Mouse (Mus musculus) hindbrain, embryonic 15.5 days (tissue): ENCODE results near the gene Rgs8. TPM values are rescaled to one million over a fixed set of nuclear protein-coding genes. Genes with fewer than 3 reads are reported as not detected.

Experiments used
- ATAC-seq: fragments of 200-750 bp; cut with Nextera tagmentation; 2 replicates; pipeline ENCODE4 v1.8.0; 2017; ENCODE audit warnings: low read depth, moderate number of reproducible peaks, moderate TSS enrichment; ENCODE audit not compliant: low FRiP score
- H3K27ac ChIP-seq: fragments of 300-500 bp; sonication (generic); replicated peaks from 2 replicates; pipeline ENCODE4 v1.5.1; 2015; ENCODE audit warnings: mild to moderate bottlenecking, inconsistent platforms
- H3K27me3 ChIP-seq: fragments of 300-500 bp; sonication (generic); 2 replicates; pipeline ENCODE4 v1.6.1; 2015; ENCODE audit warnings: control low read depth, inconsistent platforms
- H3K36me3 ChIP-seq: fragments of 300-500 bp; sonication (generic); 2 replicates; pipeline ENCODE4 v1.6.1; 2015; ENCODE audit warnings: control low read depth, inconsistent platforms
- H3K4me1 ChIP-seq: fragments of 300-500 bp; sonication (generic); replicated peaks from 2 replicates; pipeline ENCODE4 v1.6.1; 2015; ENCODE audit warnings: control low read depth, inconsistent platforms
- H3K4me2 ChIP-seq: fragments of 300-500 bp; sonication (generic); 2 replicates; pipeline ENCODE4 v1.6.1; 2015; ENCODE audit warnings: moderate library complexity, mild to moderate bottlenecking, inconsistent platforms
- H3K4me3 ChIP-seq: fragments of 300-500 bp; sonication (generic); 2 replicates; pipeline ENCODE4 v1.5.1; 2015; ENCODE audit warnings: mild to moderate bottlenecking, inconsistent platforms
- H3K9ac ChIP-seq: fragments of 300-500 bp; sonication (generic); 2 replicates; pipeline ENCODE4 v1.6.1; 2015; ENCODE audit warnings: inconsistent platforms
- H3K9me3 ChIP-seq: fragments of 300-500 bp; sonication (generic); 2 replicates; pipeline ENCODE4 v1.6.1; 2016; ENCODE audit warnings: control low read depth, inconsistent platforms
- WGBS: fragments of 180-500 bp; shearing (Covaris S2); methylation state at CpG from one replicate; pipeline ENCODE4 v1.1.7; 2015; 5-methylcytosine and 5-hydroxymethylcytosine counted together
- polyA plus RNA-seq: library from polyadenylated mRNA; unstranded; fragments of >200 nt; fragmentation: Nextera tagmentation; extraction: Ambion mirVana; gene quantifications from 2 replicates; pipeline ENCODE4 v1.2.1, GENCODE M21; 2015

Gene Rgs8
- polyA plus RNA-seq, 1 experiment from 2014 or later: 21.6 TPM

DNA sequence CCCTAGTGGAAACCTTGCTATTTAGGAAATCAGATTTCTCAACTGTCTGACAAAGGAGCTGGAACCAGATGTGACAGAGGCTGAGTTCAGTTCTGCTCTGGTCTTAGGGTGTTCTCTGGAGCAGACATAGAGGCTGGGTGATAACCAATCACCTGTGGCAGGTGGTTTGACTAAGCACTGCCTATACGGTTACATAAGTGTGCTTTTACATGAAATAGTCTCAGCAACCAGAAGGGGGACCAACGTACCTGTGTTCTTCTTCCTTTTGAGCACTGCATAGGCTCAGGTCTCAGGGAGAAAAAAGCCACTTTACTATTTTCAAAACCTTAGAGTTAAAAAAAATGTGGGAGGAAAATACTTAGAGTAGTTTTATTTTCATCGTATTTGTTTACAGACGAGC is 22.8 kb downstream of the Rgs8 start:
- H3K4me2 ChIP-seq: no peak overlapping the region

DNA sequence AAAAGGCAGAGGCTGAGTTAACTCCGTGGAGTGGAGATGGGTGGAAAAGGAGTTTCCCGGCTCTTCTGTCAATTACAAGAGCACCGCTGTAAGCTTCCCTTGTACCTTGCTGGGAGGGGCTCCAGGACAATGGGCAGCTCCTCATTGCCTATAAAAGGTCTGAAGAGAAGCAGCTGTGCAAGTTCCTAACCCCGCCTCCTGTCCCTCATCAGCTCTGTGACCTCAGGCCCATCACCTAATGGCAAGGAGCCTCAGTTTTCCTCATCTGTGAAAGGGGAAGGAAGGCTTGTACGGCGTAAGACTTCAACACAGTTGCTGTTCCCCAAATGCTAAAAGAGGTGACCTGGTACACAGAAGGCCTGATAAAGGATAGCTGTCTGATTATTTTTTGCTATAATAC is 24.8 kb downstream of the Rgs8 start:
- H3K4me3 ChIP-seq: no peak overlapping the region
- no peak overlapping the region for H3K9ac ChIP-seq
- H3K27ac ChIP-seq: no peak overlapping the region
- no peaks in the 10 kb centered on the region for H3K9me3 ChIP-seq
- 66% methylated on average over 6 of the region's 6 CpGs for WGBS
- H3K36me3 ChIP-seq: no peaks in the 10 kb centered on the region
- no peak for ATAC-seq
- H3K27me3 ChIP-seq: no peaks in the 10 kb centered on the region
- H3K4me2 ChIP-seq: no peak overlapping the region
- peaks cover 18% of the 10 kb centered on the region for H3K4me1 ChIP-seq

More for the DNA sequence above, 22.8 kb downstream of the Rgs8 start:
- H3K27ac ChIP-seq: no peak overlapping the region
- no peak overlapping the region for H3K9ac ChIP-seq
- WGBS: 71% methylated on average over 4 of the region's 4 CpGs
- H3K9me3 ChIP-seq: no peaks in the 10 kb centered on the region
- no peaks in the 10 kb centered on the region for H3K27me3 ChIP-seq
- no peaks in the 10 kb centered on the region for H3K36me3 ChIP-seq
- H3K4me1 ChIP-seq: peaks cover 20% of the 10 kb centered on the region
- no peak overlapping the region for H3K4me3 ChIP-seq
- no peak for ATAC-seq

DNA sequence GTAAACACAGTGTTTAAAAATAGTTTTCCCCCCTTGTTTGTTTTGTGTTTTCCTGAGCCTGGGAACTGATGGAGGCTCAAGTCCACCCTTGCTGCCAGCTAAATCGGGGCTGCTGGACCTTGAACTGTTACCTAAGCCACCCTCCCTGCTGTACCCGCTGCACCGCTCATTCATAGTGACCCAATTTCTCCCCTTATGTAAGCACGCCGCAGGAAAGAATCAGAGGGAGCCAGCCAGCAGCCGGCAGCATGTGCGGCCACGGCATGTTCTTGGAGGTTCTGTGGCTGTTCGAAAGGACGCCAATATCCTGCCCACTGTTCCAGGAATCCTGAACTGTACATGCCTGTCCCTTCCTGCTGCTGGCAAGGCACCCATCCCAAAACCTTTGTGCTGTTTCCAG is 26.3 kb downstream of the Rgs8 start:
- H3K27me3 ChIP-seq: no peaks in the 10 kb centered on the region
- no peak overlapping the region for H3K4me3 ChIP-seq
- no peaks in the 10 kb centered on the region for H3K9me3 ChIP-seq
- 32% methylated on average over 10 of the region's 10 CpGs for WGBS
- ATAC-seq: no peak; the same call in 1 of the 2 replicates
- H3K27ac ChIP-seq: peak overlapping the region; percentile 12; the same call in 1 of the 2 replicates
- H3K9ac ChIP-seq: no peak overlapping the region
- peak overlapping the region; percentile 18; the same call in 1 of the 2 replicates for H3K4me2 ChIP-seq
- H3K36me3 ChIP-seq: no peaks in the 10 kb centered on the region
- H3K4me1 ChIP-seq: peaks cover 18% of the 10 kb centered on the region

DNA sequence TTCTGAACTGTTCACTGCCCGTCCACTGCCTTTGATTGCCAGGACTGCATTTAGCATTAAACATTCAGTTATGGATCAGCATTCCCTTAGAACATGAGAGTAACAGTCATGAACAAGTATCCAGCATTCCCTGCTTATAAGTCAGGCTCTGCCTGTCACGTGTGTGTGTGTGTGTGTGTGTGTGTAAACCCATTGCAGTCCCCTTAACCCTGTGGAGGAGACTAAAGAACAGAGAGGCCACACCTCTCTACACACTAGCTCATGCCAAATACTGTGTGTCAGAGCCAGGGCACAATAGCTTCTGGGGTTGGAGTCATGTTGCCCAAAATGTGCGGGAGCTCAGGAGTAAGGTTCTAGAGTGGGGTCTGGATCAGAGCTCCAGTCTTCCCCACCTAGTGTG is 26.8 kb downstream of the Rgs8 start:
- Histone ChIP-seq H3K4me1 (peaks cover 18% of the 10 kb centered on the region), H3K36me3 (no peaks in the 10 kb centered on the region), H3K4me2 (no peak overlapping the region), H3K9ac (no peak overlapping the region), H3K27ac (0 out of 2 replicates have a peak overlapping the region, but pooled peaks have one; percentile 12), H3K27me3 (no peaks in the 10 kb centered on the region), H3K9me3 (no peaks in the 10 kb centered on the region), H3K4me3 (no peak overlapping the region)
- WGBS: 44% methylated on average over 3 of the region's 3 CpGs
- ATAC-seq: no peak; the same call in 1 of the 2 replicates

DNA sequence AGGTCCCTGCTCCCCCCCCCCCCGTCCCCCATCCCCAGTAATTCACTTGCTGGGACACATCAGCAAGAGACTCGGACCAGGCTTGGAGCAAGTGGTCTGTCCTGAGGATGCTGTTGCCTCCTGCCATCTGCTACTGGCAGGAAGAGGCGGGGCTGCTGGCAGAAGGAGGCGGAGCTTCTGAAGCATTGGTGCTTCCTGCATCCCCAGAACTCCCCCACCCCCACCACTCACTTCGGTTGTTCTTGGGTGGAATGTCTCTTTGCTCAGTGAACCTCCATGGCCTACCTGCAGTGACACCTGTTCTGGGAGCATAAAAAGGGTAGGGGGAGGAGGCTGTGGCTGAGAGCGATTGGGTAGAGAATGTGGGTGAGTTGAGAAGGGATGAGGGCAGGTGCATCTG is 27.5 kb downstream of the Rgs8 start:
- H3K27ac ChIP-seq: no peak overlapping the region
- peak; percentile 39; the same call in 1 of the 2 replicates for ATAC-seq
- WGBS: 75% methylated on average over 6 of the region's 6 CpGs
- no peak overlapping the region for H3K4me2 ChIP-seq
- no peak overlapping the region for H3K4me3 ChIP-seq
- no peaks in the 10 kb centered on the region for H3K27me3 ChIP-seq
- no peaks in the 10 kb centered on the region for H3K9me3 ChIP-seq
- no peaks in the 10 kb centered on the region for H3K36me3 ChIP-seq
- no peak overlapping the region for H3K9ac ChIP-seq
- H3K4me1 ChIP-seq: peaks cover 18% of the 10 kb centered on the region

DNA sequence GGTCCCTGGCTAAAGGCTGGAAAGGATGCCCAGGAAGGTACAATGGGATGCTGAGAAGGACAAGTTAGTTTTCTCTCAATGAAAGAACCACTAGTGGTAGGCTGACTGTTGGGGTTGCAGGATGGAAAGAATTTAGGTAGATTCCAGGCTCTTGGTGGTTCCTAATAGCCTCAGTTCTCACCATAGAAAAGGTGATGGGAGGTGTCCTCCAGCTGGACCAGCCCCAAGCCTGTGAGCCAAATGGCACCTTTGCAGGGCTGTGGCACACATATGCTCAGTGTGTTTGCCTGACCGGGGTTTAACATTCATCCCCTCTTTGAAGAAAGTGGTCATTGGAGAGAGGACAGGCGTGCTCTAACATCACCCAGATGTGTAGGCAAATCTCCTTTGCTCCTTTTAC is 28.2 kb downstream of the Rgs8 start:
- no peak overlapping the region for H3K9ac ChIP-seq
- H3K27ac ChIP-seq: no peak overlapping the region
- peaks cover 18% of the 10 kb centered on the region for H3K4me1 ChIP-seq
- no peaks in the 10 kb centered on the region for H3K36me3 ChIP-seq
- no peak overlapping the region for H3K4me3 ChIP-seq
- 94% methylated on average over 2 of the region's 2 CpGs for WGBS
- ATAC-seq: no peak
- no peak overlapping the region for H3K4me2 ChIP-seq
- H3K9me3 ChIP-seq: no peaks in the 10 kb centered on the region
- no peaks in the 10 kb centered on the region for H3K27me3 ChIP-seq

DNA sequence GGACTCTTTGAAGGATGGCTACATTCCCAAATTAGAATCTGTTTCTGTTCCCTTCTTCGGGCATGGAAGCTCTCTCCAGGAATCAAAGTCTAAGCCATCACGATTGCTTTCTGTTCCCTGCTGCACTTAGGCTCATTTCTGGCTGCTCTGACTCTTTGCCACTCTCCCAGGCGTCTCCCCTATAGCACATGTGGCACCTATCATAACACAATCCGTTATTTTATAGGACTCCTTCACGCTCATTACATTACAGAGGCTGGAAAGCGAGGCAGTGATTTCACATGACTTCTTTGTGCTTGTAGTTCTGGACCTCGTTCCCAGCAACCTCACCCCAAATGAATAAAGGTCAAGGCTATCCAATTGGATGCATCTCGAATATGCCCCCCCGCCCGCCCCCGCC is 30.4 kb downstream of the Rgs8 start:
- Histone ChIP-seq H3K4me1 (peaks cover 18% of the 10 kb centered on the region), H3K9me3 (no peaks in the 10 kb centered on the region), H3K27me3 (no peaks in the 10 kb centered on the region), H3K4me3 (no peak overlapping the region), H3K27ac (no peak overlapping the region), H3K36me3 (no peaks in the 10 kb centered on the region), H3K9ac (no peak overlapping the region), H3K4me2 (no peak overlapping the region)
- ATAC-seq: no peak
- 59% methylated on average over 11 of the region's 11 CpGs for WGBS

DNA sequence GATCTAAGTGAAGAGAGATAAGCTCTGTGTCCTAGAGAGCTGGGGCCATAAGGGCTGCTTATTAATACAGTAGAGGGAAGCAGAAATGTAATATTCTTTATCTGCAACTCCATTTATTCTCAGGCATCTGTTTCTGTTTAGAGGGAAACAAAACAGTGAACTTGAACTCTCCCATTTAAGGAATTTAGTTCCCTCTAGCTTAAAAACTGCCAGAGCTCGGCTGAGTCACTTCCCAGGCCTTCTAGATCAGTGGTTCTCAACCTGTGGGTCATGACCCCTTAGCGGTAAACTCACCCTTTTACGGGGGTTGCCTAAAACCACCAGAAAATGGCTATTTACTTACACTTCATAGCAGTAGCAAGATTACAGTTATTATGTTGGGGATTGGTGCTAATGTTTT is 32.8 kb downstream of the Rgs8 start:
- H3K9ac ChIP-seq: no peak overlapping the region
- H3K27me3 ChIP-seq: no peaks in the 10 kb centered on the region
- H3K36me3 ChIP-seq: no peaks in the 10 kb centered on the region
- H3K4me2 ChIP-seq: no peak overlapping the region
- 68% methylated on average over 3 of the region's 3 CpGs for WGBS
- H3K9me3 ChIP-seq: no peaks in the 10 kb centered on the region
- no peak overlapping the region for H3K27ac ChIP-seq
- H3K4me1 ChIP-seq: no peaks in the 10 kb centered on the region
- no peak overlapping the region for H3K4me3 ChIP-seq
- no peak for ATAC-seq

DNA sequence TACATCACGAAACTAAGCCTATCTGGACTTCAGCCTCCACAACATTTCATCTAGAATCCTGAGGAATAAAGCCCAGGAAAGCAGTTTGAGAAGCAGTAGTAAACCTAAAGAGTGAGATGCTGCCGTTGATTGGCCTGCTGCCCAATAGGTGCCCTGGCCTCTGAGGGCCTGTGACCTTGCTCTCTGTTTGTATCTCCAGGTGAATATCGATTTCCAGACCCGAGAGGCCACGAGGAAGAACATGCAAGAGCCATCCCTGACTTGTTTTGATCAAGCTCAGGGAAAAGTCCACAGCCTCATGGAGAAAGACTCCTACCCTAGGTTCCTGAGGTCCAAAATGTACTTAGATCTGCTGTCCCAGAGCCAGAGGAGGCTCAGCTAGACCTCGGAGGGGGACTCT is 39.7 kb downstream of the Rgs8 start:
- Histone ChIP-seq H3K27me3 (no peaks in the 10 kb centered on the region), H3K4me3 (no peak overlapping the region), H3K9me3 (no peaks in the 10 kb centered on the region), H3K36me3 (peaks cover 10% of the 10 kb centered on the region; the same call in 1 of the 2 replicates), H3K4me2 (no peak overlapping the region), H3K27ac (no peak overlapping the region), H3K9ac (no peak overlapping the region), H3K4me1 (peaks cover 1% of the 10 kb centered on the region)
- 86% methylated on average over 6 of the region's 6 CpGs for WGBS
- no peak for ATAC-seq

DNA sequence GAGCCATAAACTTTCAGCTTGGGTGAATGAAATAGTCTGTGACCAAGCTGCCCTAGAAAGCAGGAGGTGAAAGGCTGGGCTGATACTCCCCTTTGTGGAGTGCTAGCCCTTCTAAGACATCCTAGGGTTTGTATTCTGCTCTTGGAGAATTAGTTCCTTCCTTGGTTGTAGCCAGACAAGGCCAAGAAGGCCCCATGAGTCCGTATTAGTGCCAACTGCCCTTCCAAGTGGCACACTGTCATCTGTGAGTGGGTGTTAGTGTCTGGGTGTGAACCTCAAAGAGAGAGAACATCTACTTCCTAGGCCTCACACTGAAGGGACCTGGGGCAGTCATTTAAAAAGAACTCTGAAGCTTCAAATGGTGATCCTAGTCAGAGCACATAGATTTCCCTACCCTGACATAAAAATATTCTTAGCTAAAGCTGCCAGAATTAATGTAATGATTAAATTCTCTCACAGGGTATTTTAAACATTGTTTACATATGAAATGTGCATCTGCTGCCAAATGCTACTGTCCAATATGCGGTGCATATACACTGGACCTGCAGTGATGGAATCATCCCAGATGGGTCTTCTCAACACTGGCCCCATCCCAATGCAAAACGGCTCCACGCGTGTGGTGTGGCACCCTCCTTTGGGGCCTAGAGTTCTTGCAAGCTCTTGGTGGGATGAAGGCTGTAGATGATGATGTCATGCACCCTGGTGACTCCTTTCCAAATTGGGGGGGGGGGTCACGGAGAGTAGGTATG is 41.7 kb downstream of the Rgs8 start:
- no peaks in the 10 kb centered on the region for H3K9me3 ChIP-seq
- H3K27me3 ChIP-seq: no peaks in the 10 kb centered on the region
- no peak overlapping the region for H3K27ac ChIP-seq
- H3K9ac ChIP-seq: no peak overlapping the region
- 88% methylated on average over 6 of the region's 6 CpGs for WGBS
- no peak for ATAC-seq
- H3K36me3 ChIP-seq: peaks cover 10% of the 10 kb centered on the region; the same call in 1 of the 2 replicates
- H3K4me3 ChIP-seq: no peak overlapping the region
- H3K4me1 ChIP-seq: peaks cover 4% of the 10 kb centered on the region
- H3K4me2 ChIP-seq: no peak overlapping the region

DNA sequence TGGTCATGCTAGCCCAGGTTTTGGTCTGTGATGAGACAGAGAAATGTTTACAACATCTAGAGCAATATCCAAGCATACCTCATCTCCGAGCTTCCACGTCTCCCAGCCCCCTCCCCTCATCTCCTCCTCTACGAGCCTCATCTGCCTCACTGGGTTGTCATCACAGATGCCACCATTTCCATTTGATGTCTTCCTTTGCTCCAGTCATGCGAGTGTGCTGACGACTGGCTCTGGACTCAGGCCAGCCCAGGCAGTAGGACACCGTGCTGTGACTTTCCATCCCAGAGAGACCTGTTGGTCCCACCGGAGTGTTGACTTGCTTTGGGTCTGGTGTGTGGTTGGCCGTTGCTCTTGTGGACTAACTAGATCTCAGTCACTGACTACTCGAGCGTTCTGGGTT is 42.6 kb downstream of the Rgs8 start:
- no peaks in the 10 kb centered on the region for H3K27me3 ChIP-seq
- no peaks in the 10 kb centered on the region for H3K9me3 ChIP-seq
- peaks cover 4% of the 10 kb centered on the region for H3K4me1 ChIP-seq
- H3K9ac ChIP-seq: no peak overlapping the region
- H3K36me3 ChIP-seq: peaks cover 10% of the 10 kb centered on the region; the same call in 1 of the 2 replicates
- no peak overlapping the region for H3K27ac ChIP-seq
- no peak overlapping the region for H3K4me2 ChIP-seq
- no peak overlapping the region for H3K4me3 ChIP-seq
- ATAC-seq: no peak
- WGBS: 85% methylated on average over 10 of the region's 10 CpGs

DNA sequence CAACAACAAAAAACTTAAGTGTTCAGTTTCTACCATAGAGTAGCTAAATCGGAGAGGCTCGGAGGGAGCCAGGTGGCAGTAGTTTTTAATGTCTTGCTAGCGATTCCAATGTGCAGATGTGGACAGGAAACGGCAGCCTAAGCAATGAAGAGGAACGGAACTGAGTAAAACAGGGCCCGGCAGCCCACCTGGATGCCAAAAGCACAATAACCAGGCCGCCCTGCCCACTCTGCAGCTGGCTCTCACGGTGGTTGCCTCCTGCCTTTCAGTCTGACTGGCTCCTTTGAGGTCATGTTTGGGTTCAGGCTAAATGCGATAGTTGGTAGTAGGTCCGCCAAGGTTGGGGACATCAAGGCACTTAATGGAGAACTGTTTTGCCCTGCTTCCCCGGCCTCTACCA is 43.3 kb downstream of the Rgs8 start:
- ATAC-seq: no peak
- H3K36me3 ChIP-seq: peaks cover 8% of the 10 kb centered on the region; the same call in 1 of the 2 replicates
- H3K4me2 ChIP-seq: no peak overlapping the region
- no peak overlapping the region for H3K4me3 ChIP-seq
- H3K27ac ChIP-seq: no peak overlapping the region
- H3K27me3 ChIP-seq: no peaks in the 10 kb centered on the region
- H3K9ac ChIP-seq: no peak overlapping the region
- H3K4me1 ChIP-seq: peaks cover 4% of the 10 kb centered on the region
- 93% methylated on average over 11 of the region's 11 CpGs for WGBS
- no peaks in the 10 kb centered on the region for H3K9me3 ChIP-seq

DNA sequence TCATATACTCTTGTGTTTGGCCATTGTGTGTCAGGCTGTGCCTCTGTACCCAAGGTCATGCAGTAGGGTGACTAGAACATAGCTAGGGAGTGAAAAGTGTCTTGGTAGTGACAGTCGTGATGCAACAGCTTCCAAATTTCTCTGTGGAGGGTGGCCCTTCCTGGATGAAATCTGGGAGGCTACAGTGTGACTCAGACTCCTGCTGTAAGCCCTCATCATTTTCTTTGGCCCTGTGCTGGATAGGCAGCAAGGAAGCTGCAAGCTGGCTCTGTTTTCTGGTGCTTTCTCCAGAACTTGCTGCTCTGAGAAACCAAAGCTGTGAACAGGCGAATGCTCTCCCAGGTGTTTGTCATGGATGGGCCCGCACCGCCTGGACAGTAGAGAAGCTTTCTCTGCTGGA is 43.7 kb downstream of the Rgs8 start:
- Histone ChIP-seq H3K9me3 (no peaks in the 10 kb centered on the region), H3K27ac (no peak overlapping the region), H3K36me3 (peaks cover 8% of the 10 kb centered on the region; the same call in 1 of the 2 replicates), H3K27me3 (no peaks in the 10 kb centered on the region), H3K4me1 (peaks cover 4% of the 10 kb centered on the region), H3K9ac (no peak overlapping the region), H3K4me2 (no peak overlapping the region), H3K4me3 (no peak overlapping the region)
- no peak for ATAC-seq
- WGBS: 94% methylated on average over 4 of the region's 4 CpGs
